Mouse (Mus musculus): ENCODE data around the gene Tmem120a.

GRCm38 (mm10) chr5:135728361-135728760, 15.9 kb downstream of the Tmem120a start:
- TF ChIP-seq NANOG (IDR thresholded peaks at IDR 0.05; ENCODE audit: borderline replicate concordance, low read length) (no peak), CTCF (conservative IDR thresholded peaks at IDR 0.05; ENCODE audit: low read length) (no peak), POU5F1 (IDR thresholded peaks at IDR 0.05; ENCODE audit: borderline replicate concordance, low read length) (no peak)

Data from E14TG2a.4 (cell line).